Mouse (Mus musculus) CD4-positive, CD25-positive, alpha-beta regulatory T cell, adult 4 months (primary cell): Measurements from ENCODE around the gene Ptpn20. TPM values are rescaled to one million over a fixed set of nuclear protein-coding genes. Genes with fewer than 3 reads are reported as not detected.

Experiments
- ATAC-seq: one replicate; pipeline ENCODE4 v1.8.0; 2017
- polyA plus RNA-seq, 2 experiments: library from polyadenylated mRNA; unstranded; fragments of 100-300 nt; shearing (Covaris generic); gene quantifications; one replicate each; pipeline ENCODE4 v1.2.1; 2017

Ptpn20 gene
- polyA plus RNA-seq, result not detected

DNA sequence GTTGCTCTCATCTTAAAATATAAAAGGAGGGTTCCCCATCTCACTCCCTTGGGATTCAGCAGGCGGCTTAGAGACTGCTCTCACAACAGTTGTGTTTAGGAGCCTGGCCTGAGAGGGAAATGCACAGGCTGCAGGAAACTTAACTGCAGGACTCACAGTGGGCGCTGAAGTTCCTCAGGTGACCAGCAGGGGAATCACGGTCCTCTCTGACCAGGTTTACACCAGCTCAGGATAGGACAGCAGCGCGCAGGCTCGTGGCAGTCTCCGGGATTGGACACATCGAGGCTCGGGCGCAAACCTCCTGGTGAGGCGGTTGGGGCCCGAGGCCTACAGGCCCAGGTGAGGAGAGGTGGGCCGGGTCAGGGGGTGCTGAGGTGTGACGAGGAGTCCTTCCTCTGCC lies at the start of gene Ptpn20:
Ptpn20 (plus strand) TSS at position 257 of the 400 bp plus-strand sequence.
- no peak for ATAC-seq

- ATAC-seq, result no peak
These were observed 49.3 kb upstream of the Ptpn20 start for GRCm38 (mm10) chr14:33539559-33540167.

DNA sequence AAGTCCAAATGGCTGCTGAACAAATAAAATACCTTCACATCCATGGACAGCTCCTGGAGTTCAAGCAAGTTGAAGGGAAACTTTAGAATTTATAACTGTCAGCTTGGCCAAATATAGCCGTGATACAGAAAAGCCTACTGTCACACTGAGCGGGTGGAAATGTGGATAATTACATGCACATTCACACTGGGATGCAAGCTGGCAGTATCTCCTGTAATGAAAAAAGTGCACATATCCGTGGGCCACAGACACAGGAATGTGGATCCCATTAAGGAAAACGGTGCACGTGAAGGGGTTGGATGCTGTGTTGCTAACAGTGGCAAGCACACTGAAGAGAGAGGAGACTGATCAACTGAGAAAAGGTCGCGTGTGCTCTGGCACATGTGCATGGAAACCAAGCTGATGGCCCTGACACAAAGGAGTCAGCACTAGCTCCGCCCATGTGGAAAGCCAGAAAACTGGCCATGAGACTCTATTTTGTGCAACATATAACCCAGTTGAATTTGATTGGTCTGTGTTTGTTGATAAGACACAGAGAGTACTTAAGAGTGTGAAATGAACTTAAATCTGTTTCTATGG lies 43.4 kb upstream of the Ptpn20 start:
- ATAC-seq, result no peak

DNA sequence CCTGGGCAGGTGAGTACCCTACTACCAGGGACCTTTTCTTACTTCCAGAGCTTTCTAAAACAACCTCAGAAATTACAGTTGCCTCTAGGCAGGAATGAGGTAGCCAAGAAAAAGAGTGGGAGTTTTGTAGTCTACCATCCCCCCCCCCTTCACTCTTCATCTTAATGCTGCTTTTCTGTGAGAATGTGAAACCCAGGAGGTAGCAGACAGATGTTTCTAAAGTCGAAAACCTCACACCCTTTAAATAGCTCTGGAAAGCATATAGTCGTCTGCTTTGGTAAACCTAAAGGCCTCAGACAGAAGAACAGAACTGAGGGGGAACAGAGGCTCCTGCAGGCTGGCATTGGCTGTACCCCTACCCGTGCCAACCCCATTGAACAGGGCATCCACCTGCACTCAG lies 40.4 kb upstream of the Ptpn20 start:
- ATAC-seq, result no peak

DNA sequence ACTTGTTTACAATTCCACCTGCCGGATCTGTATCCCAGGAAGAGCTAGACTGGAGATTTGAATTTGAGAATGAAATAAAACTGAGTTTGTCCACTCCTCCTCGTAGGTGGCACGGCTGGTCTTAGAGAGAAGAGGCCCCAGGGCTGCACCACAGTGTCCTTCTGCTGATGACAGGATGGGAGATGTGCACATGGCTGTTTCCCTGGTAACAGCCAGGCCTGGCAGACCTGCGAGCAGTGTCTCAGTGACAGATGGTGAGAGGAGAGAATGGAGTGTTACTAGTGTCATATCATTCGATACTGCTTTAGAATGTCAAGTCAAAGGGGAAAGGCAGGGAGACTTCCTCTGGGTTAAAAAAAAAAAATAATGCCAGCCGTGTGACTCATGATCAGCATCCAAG lies 39.2 kb upstream of the Ptpn20 start:
- ATAC-seq, result no peak

DNA sequence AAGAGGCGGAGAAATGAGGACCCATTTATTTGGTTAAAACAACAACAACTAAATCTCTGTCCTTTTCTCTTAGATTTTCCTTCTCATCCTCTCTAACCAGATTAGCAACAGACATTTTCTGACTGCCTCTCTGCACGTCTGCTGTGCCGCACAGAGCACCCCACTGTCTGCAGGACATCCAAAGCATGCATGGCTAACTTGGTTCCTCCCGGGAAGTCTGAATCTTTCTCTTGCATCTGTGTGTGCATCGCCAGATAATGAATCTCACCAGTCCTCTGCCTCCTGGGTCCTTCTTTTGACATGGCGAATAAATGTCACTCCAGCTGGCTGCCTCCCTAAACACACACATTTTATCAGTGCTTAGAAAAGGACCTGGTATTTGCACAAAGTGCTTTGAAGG lies 18.3 kb upstream of the Ptpn20 start:
- ATAC-seq, result no peak

- no peak for ATAC-seq
These were observed 15.4 kb upstream of the Ptpn20 start for GRCm38 (mm10) chr14:33573643-33574042.

DNA sequence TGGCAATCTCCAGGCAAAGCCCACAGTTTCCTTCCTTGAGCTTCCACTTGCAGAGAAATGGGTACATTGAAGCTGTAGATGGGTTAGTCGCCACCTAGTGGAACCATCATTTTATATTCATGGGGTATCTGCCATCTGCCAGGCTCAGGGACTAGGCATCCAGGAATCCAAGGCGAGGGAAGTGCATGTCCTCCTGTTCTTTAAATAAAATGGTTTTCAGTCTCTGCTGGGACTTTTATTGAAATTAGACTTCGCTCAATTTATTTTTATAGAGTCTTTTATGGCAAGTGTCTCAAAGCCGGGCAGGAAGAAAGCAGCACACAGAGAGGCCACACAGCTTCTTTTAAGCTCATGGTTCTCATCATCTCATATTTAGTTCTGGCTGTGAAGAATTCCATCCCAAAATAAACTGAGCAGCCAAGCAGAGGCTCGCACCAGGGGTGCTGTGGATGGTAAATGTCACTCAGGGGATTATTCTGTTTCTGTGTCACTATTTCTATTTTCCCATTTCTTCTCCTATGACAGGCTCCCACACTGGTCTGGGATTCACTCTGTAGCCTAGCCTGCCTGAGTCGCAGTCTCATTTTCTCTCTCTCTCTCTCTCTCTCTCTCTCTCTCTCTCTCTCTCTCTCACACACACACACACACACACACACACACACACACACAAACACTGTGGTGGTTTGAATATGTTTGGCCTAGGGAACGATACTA lies 9.1 kb upstream of the Ptpn20 start:
- no peak for ATAC-seq

DNA sequence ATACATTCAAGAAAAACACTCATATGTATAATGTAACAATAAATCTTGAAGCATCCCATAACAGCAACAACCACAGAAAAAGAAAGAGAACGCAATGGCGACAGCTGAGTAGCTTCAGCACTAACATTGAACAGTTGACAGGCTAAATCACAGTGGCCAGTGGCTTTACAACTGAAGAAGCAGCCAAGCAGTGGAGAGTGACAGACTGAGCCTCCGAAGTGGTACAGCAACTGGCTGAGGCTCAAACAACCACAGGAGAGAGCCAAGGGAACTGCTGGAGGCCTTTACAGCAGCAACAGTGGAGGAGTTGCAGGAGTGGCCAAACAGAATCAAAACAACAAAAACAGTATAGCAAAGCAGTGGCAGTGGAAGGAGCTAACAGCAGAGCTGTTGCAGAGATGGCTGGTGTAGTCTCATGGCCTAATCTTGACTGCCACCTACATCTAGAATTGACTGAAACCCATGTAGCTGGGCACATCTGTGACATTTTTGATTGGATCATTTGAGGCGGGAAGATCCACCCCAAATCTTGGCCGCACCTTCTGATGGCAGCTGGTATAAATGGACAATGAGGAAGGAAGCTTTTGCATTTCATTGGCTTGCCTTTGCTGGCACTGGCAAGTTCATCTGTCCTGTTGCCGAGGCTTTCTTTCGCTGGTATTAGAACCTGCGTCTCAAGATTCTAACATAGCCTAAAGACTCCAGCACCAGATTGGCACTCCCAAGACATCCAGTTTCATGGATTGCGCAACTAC lies 9.5 kb downstream of the Ptpn20 start:
- no peak for ATAC-seq

GRCm38 (mm10) chr14:33607431-33607830 lies 18.4 kb downstream of the Ptpn20 start:
- no peak for ATAC-seq

- ATAC-seq, result no peak
These were observed 36.0 kb downstream of the Ptpn20 start for GRCm38 (mm10) chr14:33625036-33625435.

DNA sequence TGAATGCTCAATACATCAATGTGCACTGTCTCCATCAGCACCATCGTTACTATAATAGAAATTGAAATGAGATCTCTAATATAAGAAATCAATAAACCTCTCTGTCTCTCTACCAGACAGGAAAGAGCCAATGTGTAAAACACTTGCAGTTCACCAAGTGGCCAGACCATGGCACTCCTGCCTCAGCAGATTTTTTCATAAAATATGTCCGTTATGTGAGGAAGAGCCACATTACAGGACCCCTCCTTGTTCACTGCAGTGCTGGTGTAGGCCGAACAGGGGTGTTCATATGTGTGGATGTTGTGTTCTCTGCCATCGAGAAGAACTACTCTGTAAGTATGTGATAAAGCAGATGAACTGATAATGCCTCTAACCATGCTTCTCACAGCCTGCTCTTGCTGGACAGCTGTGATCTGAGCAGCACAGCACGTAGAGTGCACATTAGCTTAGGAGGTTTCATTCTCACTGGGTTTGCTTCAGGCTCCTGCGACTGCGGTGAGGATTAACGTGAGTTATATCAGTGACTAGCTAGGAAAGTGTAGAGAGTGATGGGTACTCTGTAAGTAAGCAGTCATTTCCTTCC lies 43.9 kb downstream of the Ptpn20 start:
- ATAC-seq, result no peak

GRCm38 (mm10) chr14:33634354-33634753 lies 45.3 kb downstream of the Ptpn20 start:
- ATAC-seq, result no peak

DNA sequence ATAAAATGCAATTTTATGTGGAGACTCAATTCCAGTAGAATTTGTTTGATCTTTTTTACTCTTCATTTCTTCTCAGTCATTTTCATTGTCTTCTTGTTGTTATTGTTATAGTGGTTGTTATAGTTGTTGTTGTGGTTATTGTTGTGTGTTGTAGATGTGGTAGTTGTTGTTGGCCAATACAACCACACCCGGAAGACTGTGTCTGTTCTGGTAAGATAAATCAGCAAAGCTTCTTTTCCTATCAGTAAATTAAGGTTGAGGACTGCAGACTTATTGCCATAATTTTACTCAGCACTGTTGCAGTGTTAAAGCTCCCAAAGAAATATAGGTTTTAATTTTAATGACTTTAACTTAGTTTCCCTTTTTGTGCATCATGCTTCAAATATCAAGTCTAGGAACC lies 45.8 kb downstream of the Ptpn20 start:
- ATAC-seq, result no peak

GRCm38 (mm10) chr14:33639357-33639756 lies 50.4 kb downstream of the Ptpn20 start:
- no peak for ATAC-seq

GRCm38 (mm10) chr14:33650721-33651120 lies 61.7 kb downstream of the Ptpn20 start:
- ATAC-seq, result no peak

DNA sequence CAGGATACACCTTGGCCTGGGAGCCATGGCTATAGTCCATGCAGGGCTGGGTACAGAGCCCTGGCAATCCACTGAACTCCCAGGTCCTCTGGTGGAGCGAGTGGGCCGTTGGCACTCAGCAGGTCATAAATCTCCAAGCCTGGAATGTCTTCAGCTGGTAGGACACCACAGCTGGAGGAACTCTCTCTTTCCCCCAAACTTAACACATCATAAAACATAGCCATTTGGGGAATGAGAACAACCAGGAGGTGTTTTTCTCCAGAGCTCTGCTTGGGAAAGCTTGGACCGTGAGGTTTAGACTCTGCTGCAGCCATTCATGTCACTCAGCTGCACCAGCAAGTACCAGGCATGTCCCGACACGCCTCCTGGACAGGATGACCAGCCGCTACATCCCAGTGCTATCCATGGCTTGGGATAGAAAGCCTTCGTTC lies 68.5 kb downstream of the Ptpn20 start:
- no peak for ATAC-seq

DNA sequence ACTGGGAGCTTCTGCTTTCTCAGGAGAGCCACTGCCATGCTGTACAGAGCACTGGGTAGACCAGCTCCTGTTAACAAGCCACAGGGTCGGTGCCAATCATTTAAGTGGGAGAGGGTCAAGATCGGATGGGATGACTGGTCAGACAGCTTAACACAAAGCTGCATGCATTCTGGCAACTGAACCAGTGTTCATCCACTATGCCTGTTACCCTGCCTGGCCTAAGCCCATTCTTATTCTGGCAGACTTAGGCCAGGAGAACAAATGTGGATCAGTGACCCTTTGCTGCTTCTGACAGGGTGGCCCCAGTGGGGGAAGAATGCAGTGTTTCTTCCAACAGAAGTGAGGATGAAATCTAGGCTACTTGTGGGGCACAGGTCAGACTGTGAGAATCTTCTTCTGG lies 69.3 kb downstream of the Ptpn20 start:
- ATAC-seq, result no peak

DNA sequence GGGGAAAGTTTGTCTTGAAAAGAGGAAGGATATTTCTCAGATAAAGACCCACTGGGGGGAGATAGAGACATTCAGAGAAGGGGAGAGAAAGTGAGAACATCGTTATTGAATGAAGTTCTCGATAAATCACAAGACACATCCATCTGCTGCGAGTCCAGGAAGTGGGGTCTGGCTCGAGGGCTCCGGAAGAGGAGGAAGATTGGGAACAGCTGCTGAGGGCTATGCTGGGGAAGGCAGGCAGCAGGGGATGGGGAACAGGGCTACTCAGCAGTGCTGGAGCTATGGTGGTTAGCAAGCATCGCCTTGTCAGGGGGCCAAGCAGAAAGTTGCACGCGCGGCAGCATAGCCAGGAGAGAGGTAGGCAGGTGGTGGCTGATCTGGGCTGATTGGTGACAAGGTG lies 73.1 kb downstream of the Ptpn20 start:
- ATAC-seq, result no peak

- ATAC-seq, result no peak
These were observed 77.3 kb downstream of the Ptpn20 start for GRCm38 (mm10) chr14:33666301-33666700.

GRCm38 (mm10) chr14:33669891-33670290 lies 80.9 kb downstream of the Ptpn20 start:
- ATAC-seq, result no peak

- no peak for ATAC-seq
These were observed 84.5 kb downstream of the Ptpn20 start for GRCm38 (mm10) chr14:33673350-33674087.
